Mouse (Mus musculus): ENCODE measurements around the gene Olfr890.
"Not testable (repeated sequence)": the region's sequence is repeated elsewhere in the genome, so short reads cannot be mapped to it uniquely, and the experiment has no call there.

DNA sequence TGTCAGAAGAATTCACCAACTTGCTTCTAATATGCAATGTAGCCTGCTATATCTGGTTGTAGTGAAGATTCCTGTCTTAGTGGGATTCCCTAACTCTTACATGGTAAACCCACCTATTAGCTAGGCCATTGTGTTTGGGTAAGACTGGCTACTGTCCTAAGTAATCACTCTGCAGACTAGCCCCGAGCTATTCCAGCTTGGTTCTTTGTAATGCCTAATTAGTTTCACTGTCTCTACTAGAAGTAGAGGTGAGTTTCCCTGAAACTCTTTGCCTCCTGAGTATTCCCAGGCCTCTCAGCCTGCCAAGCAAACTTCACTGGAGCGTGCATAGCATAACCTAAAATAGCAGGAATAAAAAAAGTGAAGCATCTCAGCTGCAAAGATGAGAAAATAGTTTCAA, 26.0 kb downstream of the Olfr890 start:
- TF ChIP-seq CTCF (IDR thresholded peaks at IDR 0.05; ENCODE audit: control insufficient read depth, insufficient read depth, insufficient replicate concordance, low read depth, low read length); POLR2A (IDR thresholded peaks at IDR 0.05; ENCODE audit: control insufficient read depth, low read depth, low read length): not testable (repeated sequence)
